Mouse (Mus musculus) neural tube, embryonic 11.5 days (tissue): ENCODE results near the gene Slc8b1. TPM values are rescaled to one million over a fixed set of nuclear protein-coding genes. Genes with fewer than 3 reads are reported as not detected.

ENCODE experiments used
- ATAC-seq: fragments of 200-750 bp; cut with Nextera tagmentation; 2 replicates; pipeline ENCODE4 v1.8.0; 2017; ENCODE audit warnings: moderate number of reproducible peaks, mild to moderate bottlenecking, moderate TSS enrichment, moderate library complexity; ENCODE audit not compliant: insufficient read depth, low FRiP score, low TSS enrichment
- DNase-seq: peaks from one replicate; pipeline ENCODE4 v3.0.0-alpha.2; 2015; ENCODE audit warnings: low spot score
- H3K27ac ChIP-seq: fragments of 300-500 bp; sonication (generic); 2 replicates; pipeline ENCODE4 v1.5.1; 2014; ENCODE audit warnings: low read depth, mild to moderate bottlenecking, low read length
- H3K27me3 ChIP-seq: fragments of 300-500 bp; sonication (generic); 2 replicates; pipeline ENCODE4 v1.6.1; 2014; ENCODE audit warnings: mild to moderate bottlenecking, low read length, mixed read lengths; ENCODE audit not compliant: control insufficient read depth, insufficient read depth
- H3K36me3 ChIP-seq: fragments of 300-500 bp; sonication (generic); 2 replicates; pipeline ENCODE4 v1.6.1; 2014; ENCODE audit warnings: mild to moderate bottlenecking, low read length, moderate library complexity, mixed read lengths; ENCODE audit not compliant: control insufficient read depth, insufficient read depth
- H3K4me1 ChIP-seq: fragments of 300-500 bp; sonication (generic); 2 replicates; pipeline ENCODE4 v1.6.1; 2014; ENCODE audit warnings: low read length, mixed read lengths; ENCODE audit not compliant: control insufficient read depth, insufficient read depth
- H3K4me2 ChIP-seq: fragments of 300-500 bp; sonication (generic); 2 replicates; pipeline ENCODE4 v1.6.1; 2014; ENCODE audit warnings: low read depth, mild to moderate bottlenecking, moderate library complexity
- H3K4me3 ChIP-seq: fragments of 300-500 bp; sonication (generic); 2 replicates; pipeline ENCODE4 v1.5.1; 2014; ENCODE audit warnings: low read depth, low read length
- H3K9ac ChIP-seq: fragments of 300-500 bp; sonication (generic); 2 replicates; pipeline ENCODE4 v1.6.1; 2014; ENCODE audit warnings: mild to moderate bottlenecking, low read length
- H3K9me3 ChIP-seq: fragments of 300-500 bp; sonication (generic); 2 replicates; pipeline ENCODE4 v1.6.1; 2016; ENCODE audit warnings: low read length; ENCODE audit not compliant: control insufficient read depth
- WGBS: fragments of 180-500 bp; shearing (Covaris S2); extraction: QIAGEN DNeasy Blood & Tissue Kit; methylation state at CpG from one replicate; pipeline ENCODE4 v1.1.7; 2014; 5-methylcytosine and 5-hydroxymethylcytosine counted together
- polyA plus RNA-seq: library from polyadenylated mRNA; unstranded; fragments of >200 nt; fragmentation: Nextera tagmentation; extraction: Ambion mirVana; gene quantifications from 2 replicates; pipeline ENCODE4 v1.2.1, GENCODE M21; 2014

Gene Slc8b1
- polyA plus RNA-seq, 1 experiment from 2014 or later = 2.9 TPM

DNA sequence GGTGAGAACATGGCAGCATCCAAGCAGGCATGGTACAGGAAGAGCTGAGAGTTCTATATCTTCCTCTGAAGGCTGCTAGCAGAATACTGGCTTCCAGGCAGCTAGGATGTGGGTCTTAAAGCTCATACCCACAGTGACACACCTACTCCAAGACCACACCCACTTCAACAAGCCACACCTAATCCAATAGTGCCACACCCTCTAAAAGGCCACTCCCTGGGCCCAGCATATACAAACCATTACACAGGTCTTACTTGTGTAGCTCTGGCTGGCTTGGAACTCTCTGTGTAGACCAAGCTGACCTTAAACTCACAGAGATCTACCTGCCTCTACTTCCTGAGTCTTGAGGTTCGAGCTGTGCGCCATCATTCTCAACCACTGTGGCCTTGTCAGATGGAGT, 13.8 kb downstream of the Slc8b1 start:
- no peak overlapping the region for H3K27ac ChIP-seq
- no peak overlapping the region for H3K4me3 ChIP-seq
- DNase-seq (no peak), ATAC-seq (no peak)
- H3K4me1 ChIP-seq = peaks cover 8% of the 10 kb centered on the region; the same call in 1 of the 2 replicates
- no peak overlapping the region for H3K9ac ChIP-seq
- no peaks in the 10 kb centered on the region for H3K36me3 ChIP-seq
- no peaks in the 10 kb centered on the region for H3K9me3 ChIP-seq
- no peaks in the 10 kb centered on the region for H3K27me3 ChIP-seq
- H3K4me2 ChIP-seq = no peak overlapping the region
- 98% methylated on average over 2 of the region's 2 CpGs for WGBS

- H3K36me3 ChIP-seq = no peaks in the 10 kb centered on the region
- H3K4me2 ChIP-seq = no peak overlapping the region
- H3K27me3 ChIP-seq = no peaks in the 10 kb centered on the region
- H3K27ac ChIP-seq = no peak overlapping the region
- peaks cover 8% of the 10 kb centered on the region; the same call in 1 of the 2 replicates for H3K4me1 ChIP-seq
- 36% methylated on average over 5 of the region's 5 CpGs for WGBS
- DNase-seq = no peak
- no peak overlapping the region for H3K4me3 ChIP-seq
- no peak for ATAC-seq
- no peak overlapping the region; the same call in 1 of the 2 replicates for H3K9ac ChIP-seq
- H3K9me3 ChIP-seq = no peaks in the 10 kb centered on the region
Measured at GRCm38 (mm10) chr5:120525737-120526136, 14.8 kb downstream of the Slc8b1 start.

DNA sequence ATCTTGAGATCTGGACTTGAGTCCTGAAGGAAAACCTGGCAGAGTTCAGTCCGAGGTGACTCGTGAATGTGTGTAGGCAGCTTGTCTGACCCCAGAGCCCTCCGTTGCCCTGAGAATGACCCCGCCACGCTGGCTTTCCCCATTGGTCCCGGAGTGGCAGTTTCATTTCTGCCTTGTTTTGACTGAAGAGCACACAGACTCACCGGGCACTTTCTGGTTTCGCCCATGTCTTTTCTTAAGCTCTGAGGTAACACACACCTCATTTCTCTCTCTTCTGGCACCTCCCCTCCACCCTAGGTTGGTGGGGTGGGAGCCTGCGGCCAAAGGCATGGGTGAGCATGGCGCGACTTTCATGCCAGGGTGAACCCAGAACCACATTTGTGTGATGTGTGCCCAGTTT, 15.3 kb downstream of the Slc8b1 start:
- Histone ChIP-seq H3K9ac (no peak overlapping the region), H3K4me2 (no peak overlapping the region), H3K27ac (no peak overlapping the region), H3K27me3 (no peaks in the 10 kb centered on the region), H3K4me1 (peaks cover 8% of the 10 kb centered on the region; the same call in 1 of the 2 replicates), H3K36me3 (no peaks in the 10 kb centered on the region), H3K9me3 (no peaks in the 10 kb centered on the region), H3K4me3 (no peak overlapping the region)
- DNase-seq (no peak), ATAC-seq (no peak)
- 56% methylated on average over 11 of the region's 11 CpGs for WGBS

DNA sequence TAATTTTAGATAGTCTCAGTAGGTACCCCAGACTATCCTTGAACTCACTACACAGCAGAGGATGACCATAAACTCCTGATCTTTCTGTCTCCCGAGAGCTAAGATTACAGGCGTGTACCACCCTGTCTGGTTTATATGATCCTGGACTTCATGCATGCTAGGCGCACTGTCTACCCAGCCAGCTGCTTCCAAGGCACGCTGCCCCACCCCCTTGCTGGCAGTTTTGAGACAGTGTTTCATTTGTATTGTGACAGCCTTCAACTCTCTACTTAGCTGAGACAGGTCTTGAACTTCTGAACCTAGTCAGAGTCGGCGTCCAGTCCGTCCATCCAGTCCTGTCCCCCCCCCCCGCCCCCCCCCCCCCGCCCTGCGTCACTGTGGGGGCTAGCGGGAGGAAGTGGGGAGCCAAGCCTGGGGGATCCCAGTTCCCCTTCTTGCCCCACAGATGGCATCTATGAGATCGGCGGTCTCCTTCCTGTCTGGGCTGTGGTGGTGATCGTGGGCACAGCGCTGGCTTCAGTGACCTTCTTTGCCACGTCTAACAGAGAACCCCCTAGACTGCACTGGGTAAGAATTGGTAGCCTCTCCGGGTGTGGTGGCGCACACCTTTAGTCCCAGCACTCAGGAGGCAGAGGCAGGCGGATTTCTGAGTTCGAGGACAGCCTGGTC, 16.5 kb downstream of the Slc8b1 start:
- Histone ChIP-seq H3K4me2 (no peak overlapping the region), H3K4me3 (no peak overlapping the region), H3K4me1 (peaks cover 8% of the 10 kb centered on the region; the same call in 1 of the 2 replicates), H3K36me3 (no peaks in the 10 kb centered on the region), H3K9me3 (no peaks in the 10 kb centered on the region), H3K9ac (no peak overlapping the region), H3K27ac (no peak overlapping the region), H3K27me3 (no peaks in the 10 kb centered on the region)
- no peak for ATAC-seq
- DNase-seq = no peak
- 87% methylated on average over 13 of the region's 20 CpGs for WGBS

GRCm38 (mm10) chr5:120531631-120532030, 20.7 kb downstream of the Slc8b1 start:
- Histone ChIP-seq H3K27me3 (no peaks in the 10 kb centered on the region), H3K27ac (no peak overlapping the region), H3K9ac (no peak overlapping the region), H3K9me3 (no peaks in the 10 kb centered on the region), H3K4me1 (peaks cover 4% of the 10 kb centered on the region), H3K4me2 (no peak overlapping the region), H3K36me3 (no peaks in the 10 kb centered on the region), H3K4me3 (no peak overlapping the region)
- ATAC-seq = no peak
- 92% methylated on average over 8 of the region's 8 CpGs for WGBS
- DNase-seq = no peak

- Histone ChIP-seq H3K27ac (no peak overlapping the region), H3K4me3 (no peak overlapping the region), H3K9me3 (no peaks in the 10 kb centered on the region), H3K4me1 (peaks cover 3% of the 10 kb centered on the region), H3K4me2 (no peak overlapping the region), H3K27me3 (no peaks in the 10 kb centered on the region), H3K9ac (peak overlapping the region; percentile 29; the same call in 1 of the 2 replicates), H3K36me3 (peaks cover 2% of the 10 kb centered on the region; the same call in 1 of the 2 replicates)
- no peak for DNase-seq
- ATAC-seq = no peak
- WGBS = 29% methylated on average over 15 of the region's 15 CpGs
Measured at GRCm38 (mm10) chr5:120534071-120534685, 23.2 kb downstream of the Slc8b1 start.

DNA sequence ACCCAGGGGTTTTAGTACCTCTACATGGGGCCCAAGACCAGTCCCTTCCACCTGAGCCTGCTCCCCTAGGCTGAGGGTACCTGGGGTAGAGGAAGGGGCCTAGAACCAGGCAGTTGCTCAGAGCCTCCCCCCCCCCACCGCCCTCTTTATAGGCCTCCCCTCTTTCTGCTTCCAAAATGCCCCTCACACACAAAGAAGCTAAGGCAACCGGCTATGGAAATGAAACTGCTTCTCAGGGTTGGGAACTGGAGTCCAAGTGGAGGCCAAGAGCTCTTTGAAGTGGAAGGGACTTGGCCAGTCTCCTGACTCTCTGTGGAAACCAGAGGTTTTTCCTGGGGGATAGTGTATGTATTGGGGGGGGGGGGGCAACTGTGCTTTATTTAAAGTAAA, 23.7 kb downstream of the Slc8b1 start:
- no peak overlapping the region for H3K4me2 ChIP-seq
- no peak overlapping the region for H3K9ac ChIP-seq

DNA sequence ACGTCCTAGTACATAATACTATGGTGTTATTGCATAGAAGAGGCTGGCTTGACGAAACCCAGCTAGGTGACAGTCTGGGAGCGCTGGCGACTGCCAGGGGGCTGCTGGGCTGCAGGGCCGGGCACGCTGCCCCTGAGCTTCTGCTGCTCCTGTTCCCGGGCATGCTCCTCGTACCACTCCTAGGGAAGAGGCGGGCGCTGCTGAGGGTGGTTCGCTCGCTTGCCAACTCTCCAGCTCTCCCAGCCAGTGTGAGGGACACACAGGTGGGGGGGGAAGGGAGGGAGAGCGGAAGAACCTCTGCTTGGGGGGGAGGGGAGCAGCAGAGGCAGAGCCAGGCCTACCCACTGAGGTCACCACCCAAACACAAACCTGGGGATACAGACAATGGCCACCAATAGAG, 25.1 kb downstream of the Slc8b1 start:
- 89% methylated on average over 13 of the region's 13 CpGs for WGBS
- no peak overlapping the region for H3K4me3 ChIP-seq

More for the DNA sequence above, 23.7 kb downstream of the Slc8b1 start:
- Histone ChIP-seq H3K27me3 (no peaks in the 10 kb centered on the region), H3K4me1 (peaks cover 3% of the 10 kb centered on the region), H3K9me3 (no peaks in the 10 kb centered on the region), H3K4me3 (no peak overlapping the region), H3K27ac (0 out of 2 replicates have a peak overlapping the region, but pooled peaks have one; percentile 8), H3K36me3 (peaks cover 2% of the 10 kb centered on the region; the same call in 1 of the 2 replicates)
- no peak for ATAC-seq
- no peak for DNase-seq
- WGBS = 32% methylated on average over 2 of the region's 2 CpGs

DNA sequence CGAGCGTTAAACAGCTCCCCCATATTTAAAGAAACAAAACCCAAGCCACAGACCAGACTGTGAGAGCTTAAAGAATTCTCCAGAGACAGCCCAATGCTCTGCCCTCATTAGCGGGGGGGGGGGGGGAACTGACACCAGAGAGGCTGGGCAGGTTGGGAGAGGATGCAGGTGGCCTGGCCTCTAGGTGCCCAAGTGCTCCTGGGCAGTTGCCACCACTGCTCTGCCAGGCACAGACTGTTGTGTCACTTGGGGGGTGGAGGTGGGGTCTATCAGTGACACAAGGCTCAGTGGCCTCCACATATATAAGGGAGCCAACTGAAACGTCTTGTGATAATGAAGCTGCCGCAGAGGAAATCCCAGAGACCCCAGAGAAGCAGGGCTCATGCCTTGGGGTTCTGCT, 25.7 kb downstream of the Slc8b1 start:
- H3K9me3 ChIP-seq = no peaks in the 10 kb centered on the region
- H3K36me3 ChIP-seq = peaks cover 4% of the 10 kb centered on the region
- H3K4me3 ChIP-seq = no peak overlapping the region
- no peak overlapping the region for H3K9ac ChIP-seq
- no peak for DNase-seq
- no peak overlapping the region for H3K4me2 ChIP-seq
- no peak for ATAC-seq
- 83% methylated on average over 5 of the region's 5 CpGs for WGBS
- no peak overlapping the region for H3K27ac ChIP-seq
- peaks cover 3% of the 10 kb centered on the region for H3K4me1 ChIP-seq
- no peaks in the 10 kb centered on the region for H3K27me3 ChIP-seq

More for the DNA sequence above, 25.1 kb downstream of the Slc8b1 start:
- ATAC-seq (no peak), DNase-seq (no peak)
- Histone ChIP-seq H3K27ac (no peak overlapping the region), H3K27me3 (no peaks in the 10 kb centered on the region), H3K4me2 (no peak overlapping the region), H3K9ac (no peak overlapping the region), H3K9me3 (no peaks in the 10 kb centered on the region), H3K4me1 (peaks cover 3% of the 10 kb centered on the region), H3K36me3 (peaks cover 2% of the 10 kb centered on the region; the same call in 1 of the 2 replicates)
